Comparison of ENCODE assay signal across 21 mouse cellular contexts in genomic region chr7:137649650-137650049, GRCm38 (mm10).
A peak's percentile ranks its signal among the peaks of the same experiment; 100 is the strongest.
DNase-seq lines count a peak whose midpoint lies in the region; ATAC-seq and TF ChIP-seq lines count a peak whose summit lies in the region.
"Had no signal": no experiment of that assay in that cellular context is flagged by ENCODE, and none has a peak within 500 bp of the region (broad histone marks: within the 10 kb centered on the region; RNA-seq: fewer than 3 reads in every experiment).

No protein-coding gene starts in this region.

- in situ Hi-C loops in CH12.LX (cut with MboI; ENCODE audit: low pct_ligation_motif_present, low pct_unique_long_range_greater_than_20kb, low sequenced_read_pairs) = no loop called here

- H3K9me3 ChIP-seq in forebrain, embryonic 11.5 days (ENCODE audit: control insufficient read depth, low read length) = no peaks in the 10 kb centered on the region
- H3K9me3 ChIP-seq in forebrain, embryonic 13.5 days (replicated peaks) = no peaks in the 10 kb centered on the region
- peaks cover 4% of the 10 kb centered on the region for H3K9me3 ChIP-seq in CH12.LX (replicated peaks; ENCODE audit: low read length)
- H3K9me3 ChIP-seq in MEL (replicated peaks; ENCODE audit: insufficient read depth, low read length) = no peaks in the 10 kb centered on the region; the same call in 1 of the 2 replicates
- H3K9me3 ChIP-seq: embryonic facial prominence, embryonic 10.5 days; embryonic facial prominence, embryonic 12.5 days; forebrain, embryonic 12.5 days; forebrain, embryonic 15.5 days had no signal

- no peak for TF ChIP-seq EP300 in CH12.LX (IDR thresholded peaks at IDR 0.05; ENCODE audit: low read length)
- TF ChIP-seq EP300 in MEL (IDR thresholded peaks at IDR 0.05; ENCODE audit: low read depth in 1 of 2, low read length in 2 of 2) = no peak

- no peak overlapping the region for H3K9ac ChIP-seq in forebrain, embryonic 11.5 days (ENCODE audit: low read length)
- no peak overlapping the region for H3K9ac ChIP-seq in forebrain, embryonic 13.5 days
- no peak overlapping the region for H3K9ac ChIP-seq in CH12.LX (ENCODE audit: insufficient read depth, low read depth)
- no peak overlapping the region for H3K9ac ChIP-seq in MEL (ENCODE audit: control insufficient read depth, low read depth, low read length, poor library complexity, severe bottlenecking)
- H3K9ac ChIP-seq: embryonic facial prominence, embryonic 12.5 days; forebrain, embryonic 12.5 days; forebrain, embryonic 15.5 days; forebrain, postnatal 0 days had no signal

- no peak for TF ChIP-seq POLR2A in CH12.LX (IDR thresholded peaks at IDR 0.05; ENCODE audit: low read depth, low read length)
- no peak for TF ChIP-seq POLR2A in MEL (IDR thresholded peaks at IDR 0.05; ENCODE audit: control insufficient read depth in 1 of 2, insufficient read depth in 1 of 2, low read depth in 1 of 2, low read length in 2 of 2, poor library complexity in 1 of 2)

- dilution Hi-C loops in CH12.LX (cut with MboI; ENCODE audit: extremely low pct_ligation_motif_present, extremely low pct_unique_long_range_greater_than_20kb, low sequenced_read_pairs) = no loop called here

- 86% methylated on average over 6 of the region's 6 CpGs for WGBS in forebrain, embryonic 11.5 days
- WGBS in forebrain, embryonic 13.5 days = 85% methylated on average over 6 of the region's 6 CpGs

- DNase-seq in forebrain, embryonic 11.5 days (ENCODE audit: low spot score) = peak; percentile 31
- no peak for DNase-seq in CH12.LX (ENCODE audit: extremely low read depth)
- no peak for DNase-seq in MEL (ENCODE audit: low read depth, low spot score)
- DNase-seq in left cerebral cortex, adult 8-10 months (ENCODE audit: low spot score in 2 of 2) = no peak
- DNase-seq: adrenal gland, adult 8-10 months; adrenal gland, postnatal 14 days; adrenal gland, postnatal 36 days; B cell, adult 2 months; cerebellum, adult 11-12 months; cerebellum, adult 2 months; cerebellum, adult 9-10 months; cerebellum, postnatal 10 days; cerebellum, postnatal 25 days; forebrain, postnatal 0 days had no signal

- TF ChIP-seq CTCF in CH12.LX (conservative IDR thresholded peaks at IDR 0.05 in 1 of 2, IDR thresholded peaks at IDR 0.05 in 1 of 2; ENCODE audit: low read depth in 2 of 2, low read length in 2 of 2) (no peak), MEL (IDR thresholded peaks at IDR 0.05 in 2 of 3, conservative IDR thresholded peaks at IDR 0.05 in 1 of 3; ENCODE audit: control insufficient read depth in 1 of 3, insufficient read depth in 1 of 3, low read depth in 2 of 3, low read length in 3 of 3, poor library complexity in 1 of 3, severe bottlenecking in 1 of 3) (no peak)

- no peak for TF ChIP-seq RAD21 in CH12.LX (IDR thresholded peaks at IDR 0.05; ENCODE audit: low read depth, low read length)
- no peak for TF ChIP-seq RAD21 in MEL (IDR thresholded peaks at IDR 0.05; ENCODE audit: low read depth, low read length)

- H3K4me1 ChIP-seq in forebrain, embryonic 11.5 days (replicated peaks; ENCODE audit: control insufficient read depth, insufficient read depth, low read length) = no peaks in the 10 kb centered on the region
- H3K4me1 ChIP-seq in forebrain, embryonic 13.5 days = no peaks in the 10 kb centered on the region
- H3K4me1 ChIP-seq in CH12.LX (ENCODE audit: control insufficient read depth in 1 of 2, insufficient read depth in 2 of 2) = peaks cover 4% of the 10 kb centered on the region in 2 experiments; a peak in 3 of 4 replicates
- no peaks in the 10 kb centered on the region for H3K4me1 ChIP-seq in MEL (ENCODE audit: control insufficient read depth in 1 of 2, insufficient read depth in 2 of 2, low read length in 2 of 2)
- H3K4me1 ChIP-seq: embryonic facial prominence, embryonic 10.5 days; forebrain, embryonic 12.5 days; forebrain, embryonic 15.5 days had no signal

- no peak overlapping the region for H3K4me2 ChIP-seq in forebrain, embryonic 11.5 days (ENCODE audit: low read depth, low read length, severe bottlenecking)
- H3K4me2 ChIP-seq in forebrain, embryonic 13.5 days = no peak overlapping the region
- no peak overlapping the region for H3K4me2 ChIP-seq in CH12.LX (ENCODE audit: insufficient read depth, low read depth, poor library complexity, severe bottlenecking)
- H3K4me2 ChIP-seq: embryonic facial prominence, embryonic 12.5 days; forebrain, embryonic 12.5 days; forebrain, embryonic 15.5 days had no signal

- H3K27ac ChIP-seq in forebrain, embryonic 11.5 days (ENCODE audit: low read depth, low read length) = no peak overlapping the region
- H3K27ac ChIP-seq in forebrain, embryonic 13.5 days = no peak overlapping the region
- H3K27ac ChIP-seq in CH12.LX (ENCODE audit: insufficient read depth, low read depth) (no peak overlapping the region), MEL (ENCODE audit: control insufficient read depth, low read depth, low read length) (no peak overlapping the region)
- H3K27ac ChIP-seq: embryonic facial prominence, embryonic 10.5 days; embryonic facial prominence, embryonic 12.5 days; forebrain, embryonic 12.5 days; forebrain, embryonic 15.5 days had no signal

- no peaks in the 10 kb centered on the region for H3K27me3 ChIP-seq in forebrain, embryonic 11.5 days (ENCODE audit: control insufficient read depth, insufficient read depth, low read length)
- no peaks in the 10 kb centered on the region for H3K27me3 ChIP-seq in forebrain, embryonic 13.5 days
- peaks cover 8% of the 10 kb centered on the region for H3K27me3 ChIP-seq in CH12.LX (replicated peaks)
- no peaks in the 10 kb centered on the region for H3K27me3 ChIP-seq in MEL (ENCODE audit: control insufficient read depth in 1 of 2, insufficient read depth in 2 of 2, low read length in 2 of 2)
- H3K27me3 ChIP-seq: embryonic facial prominence, embryonic 12.5 days; forebrain, embryonic 12.5 days; forebrain, embryonic 15.5 days had no signal

- no peaks in the 10 kb centered on the region for H3K36me3 ChIP-seq in forebrain, embryonic 11.5 days (ENCODE audit: control insufficient read depth, insufficient read depth, low read length)
- no peaks in the 10 kb centered on the region for H3K36me3 ChIP-seq in forebrain, embryonic 13.5 days (ENCODE audit: poor library complexity, severe bottlenecking)
- H3K36me3 ChIP-seq in CH12.LX (replicated peaks in 1 of 2; ENCODE audit: control insufficient read depth in 1 of 2, insufficient read depth in 1 of 2, low read length in 1 of 2) (peaks cover 0 to 3% of the 10 kb centered on the region in 2 experiments), MEL (ENCODE audit: control insufficient read depth in 1 of 2, insufficient read depth in 2 of 2, low read length in 2 of 2) (no peaks in the 10 kb centered on the region)
- H3K36me3 ChIP-seq: embryonic facial prominence, embryonic 10.5 days; embryonic facial prominence, embryonic 12.5 days; forebrain, embryonic 12.5 days; forebrain, embryonic 15.5 days; G1E had no signal

- H3K4me3 ChIP-seq in forebrain, embryonic 11.5 days (ENCODE audit: low read depth, low read length) = no peak overlapping the region
- no peak overlapping the region for H3K4me3 ChIP-seq in forebrain, embryonic 13.5 days
- H3K4me3 ChIP-seq in CH12.LX (replicated peaks in 1 of 3; ENCODE audit: low read depth in 2 of 3, low read length in 2 of 3, poor library complexity in 1 of 3) = no peak overlapping the region
- no peak overlapping the region for H3K4me3 ChIP-seq in MEL (ENCODE audit: control insufficient read depth in 1 of 2, insufficient read depth in 1 of 2, low read depth in 2 of 2, low read length in 2 of 2)
- H3K4me3 ChIP-seq: embryonic facial prominence, embryonic 10.5 days; embryonic facial prominence, embryonic 12.5 days; forebrain, embryonic 12.5 days; forebrain, embryonic 15.5 days had no signal

- no peaks in the 10 kb centered on the region for H3K79me2 ChIP-seq in CH12.LX (replicated peaks; ENCODE audit: control insufficient read depth, extremely low read depth, insufficient read depth, poor library complexity, severe bottlenecking)
- H3K79me2 ChIP-seq in MEL (ENCODE audit: control insufficient read depth, insufficient read depth, low read length, poor library complexity) = no peaks in the 10 kb centered on the region

- ATAC-seq in forebrain, embryonic 11.5 days (replicated peaks; ENCODE audit: low FRiP score) = no peak
- ATAC-seq in forebrain, embryonic 13.5 days = no peak
- ATAC-seq: CD4-positive, CD25-positive, alpha-beta regulatory T cell, adult 4 months; forebrain, embryonic 15.5 days; forebrain, postnatal 0 days had no signal

TF ChIP-seq in CH12.LX, 34 proteins besides CTCF, POLR2A, EP300 and RAD21:
- no peak for TF ChIP-seq BHLHE40 (IDR thresholded peaks at IDR 0.05; ENCODE audit: low read depth, low read length)
- peak; percentile 92 for TF ChIP-seq MAFK (IDR thresholded peaks at IDR 0.05; ENCODE audit: insufficient replicate concordance, low read length)
- no peak for TF ChIP-seq TCF12 (IDR thresholded peaks at IDR 0.05; ENCODE audit: low read depth, low read length)
- TF ChIP-seq JUND (conservative IDR thresholded peaks at IDR 0.05; ENCODE audit: low read depth, low read length) = no peak
- TF ChIP-seq PAX5 (IDR thresholded peaks at IDR 0.05; ENCODE audit: low read length) = no peak

TF ChIP-seq in MEL, 35 proteins besides CTCF, POLR2A, EP300 and RAD21:
- TF ChIP-seq TBP (IDR thresholded peaks at IDR 0.05; ENCODE audit: low read depth, low read length) = no peak
- TF ChIP-seq MAFK (IDR thresholded peaks at IDR 0.05; ENCODE audit: borderline replicate concordance, low read depth, low read length) = peak; percentile 31; the same call in 1 of the 2 replicates
